Mouse (Mus musculus): ENCODE data around the gene Npw.

Gene Npw

GRCm38 (mm10) chr17:24640581-24640980 is 17.7 kb downstream of the Npw start:
- WGBS, result 92% methylated on average over 15 of the region's 15 CpGs

GRCm38 (mm10) chr17:24640119-24640518 is 18.1 kb downstream of the Npw start:
- WGBS, result 92% methylated on average over 7 of the region's 7 CpGs

GRCm38 (mm10) chr17:24639571-24639988 is 18.7 kb downstream of the Npw start:
- WGBS, result 77% methylated on average over 5 of the region's 5 CpGs

- WGBS, result 60% methylated on average over 9 of the region's 9 CpGs
These were observed 19.4 kb downstream of the Npw start for GRCm38 (mm10) chr17:24638840-24639239.

GRCm38 (mm10) chr17:24638214-24638613 is 20.0 kb downstream of the Npw start:
- WGBS, result 76% methylated on average over 4 of the region's 4 CpGs

- WGBS, result 83% methylated on average over 5 of the region's 5 CpGs
These were observed 21.3 kb downstream of the Npw start for GRCm38 (mm10) chr17:24636781-24637481.

- 86% methylated on average over 5 of the region's 5 CpGs for WGBS
These were observed 22.6 kb downstream of the Npw start for GRCm38 (mm10) chr17:24635694-24636093.

- WGBS, result 35% methylated on average over 4 of the region's 4 CpGs
These were observed 23.2 kb downstream of the Npw start for GRCm38 (mm10) chr17:24635024-24635423.

GRCm38 (mm10) chr17:24633831-24634230 is 24.4 kb downstream of the Npw start:
- WGBS, result 95% methylated on average over 11 of the region's 11 CpGs

GRCm38 (mm10) chr17:24632813-24633449 is 25.3 kb downstream of the Npw start:
- WGBS, result 8% methylated on average over 22 of the region's 22 CpGs

- 1% methylated on average over 51 of the region's 51 CpGs for WGBS
These were observed 26.0 kb downstream of the Npw start, which contains the start of the genes Tsc2 and Nthl1 for GRCm38 (mm10) chr17:24632167-24632812. Tsc2 (minus strand) TSS chr17:24632630. Nthl1 (plus strand) TSS chr17:24632680.

- 64% methylated on average over 14 of the region's 14 CpGs for WGBS
These were observed 28.2 kb downstream of the Npw start for GRCm38 (mm10) chr17:24630072-24630471.

GRCm38 (mm10) chr17:24628646-24629045 is 29.6 kb downstream of the Npw start:
- WGBS, result 55% methylated on average over 5 of the region's 5 CpGs

GRCm38 (mm10) chr17:24625472-24625871 is 32.8 kb downstream of the Npw start:
- WGBS, result 91% methylated on average over 8 of the region's 8 CpGs

- WGBS, result 79% methylated on average over 14 of the region's 14 CpGs
These were observed 40.6 kb downstream of the Npw start for GRCm38 (mm10) chr17:24617561-24618194.

GRCm38 (mm10) chr17:24610711-24611110 is 47.5 kb downstream of the Npw start:
- 74% methylated on average over 2 of the region's 2 CpGs for WGBS

- WGBS, result 87% methylated on average over 8 of the region's 8 CpGs
These were observed 49.4 kb downstream of the Npw start for GRCm38 (mm10) chr17:24608874-24609273.

GRCm38 (mm10) chr17:24608370-24608769 is 49.9 kb downstream of the Npw start:
- 91% methylated on average over 4 of the region's 4 CpGs for WGBS
